Mouse (Mus musculus): Measurements from ENCODE around the gene Dhrs2. TPM values are rescaled to one million over a fixed set of nuclear protein-coding genes. Genes with fewer than 3 reads are reported as not detected.
A peak's percentile ranks its signal among the peaks of the same experiment; 100 is the strongest.

The Dhrs2 gene
- total RNA-seq, 2 experiments from 2014 or later: not detected

DNA sequence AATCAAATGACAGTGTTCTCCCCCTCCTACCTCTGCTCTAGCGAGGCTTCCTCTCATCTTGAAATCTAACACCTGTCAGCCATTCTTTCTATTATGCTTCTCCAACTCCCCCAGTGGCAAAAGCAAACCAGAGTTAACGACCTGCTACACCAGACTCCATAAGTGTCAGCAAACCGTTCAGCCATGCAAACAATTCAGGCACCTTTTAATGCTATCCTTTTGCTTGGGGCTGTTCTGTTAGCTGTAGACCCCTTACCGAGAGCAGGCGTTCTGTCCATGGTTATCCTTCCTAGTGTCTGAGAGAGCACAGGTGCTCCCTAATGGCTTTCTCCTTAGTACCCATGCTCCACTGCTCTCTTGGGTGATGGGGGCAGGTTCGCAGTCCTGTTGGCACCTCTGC is 25.4 kb downstream of the Dhrs2 start:
- no peak for DNase-seq (ENCODE audit: low spot score in 2 of 2)

DNA sequence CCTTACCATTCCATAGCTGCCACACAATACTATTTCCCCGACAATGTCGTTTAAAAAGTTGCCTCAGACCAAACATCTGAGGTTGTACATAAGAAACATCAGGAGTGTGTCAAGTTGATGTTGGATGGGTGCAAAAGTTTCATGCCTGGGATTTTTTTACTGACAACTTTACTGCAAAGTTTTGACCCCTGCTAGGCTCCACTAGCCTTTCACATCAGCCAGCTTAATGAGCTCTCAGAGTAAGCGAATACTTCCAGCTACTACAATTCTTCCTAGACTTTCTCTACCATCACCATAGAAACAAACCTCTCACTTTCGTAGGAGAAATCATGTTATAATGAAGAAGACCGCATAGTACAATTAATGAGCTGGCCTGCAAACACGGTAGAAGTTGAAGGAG is 26.5 kb downstream of the Dhrs2 start:
- no peak for DNase-seq (ENCODE audit: low spot score in 2 of 2)

DNA sequence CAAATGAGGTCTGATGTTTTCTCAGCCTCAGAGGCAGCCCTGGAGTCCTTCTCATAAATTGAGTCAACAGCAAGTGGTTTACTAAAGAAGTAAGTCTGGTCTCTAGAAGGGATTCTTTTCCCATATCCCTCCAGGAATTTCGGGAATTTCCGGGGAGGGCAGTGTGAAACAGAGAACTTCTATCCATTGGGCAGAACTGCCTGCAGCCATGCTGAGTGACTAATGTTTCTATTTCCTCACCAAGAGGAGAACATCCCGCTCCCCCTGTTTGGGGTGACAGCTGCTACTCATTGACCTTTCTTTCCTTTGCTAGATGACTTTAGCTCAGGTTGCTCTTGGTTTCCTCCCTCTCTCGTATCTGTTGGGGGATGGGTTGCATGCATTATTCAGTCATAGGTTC is 31.8 kb downstream of the Dhrs2 start:
- DNase-seq (ENCODE audit: low spot score in 2 of 2): no peak

DNA sequence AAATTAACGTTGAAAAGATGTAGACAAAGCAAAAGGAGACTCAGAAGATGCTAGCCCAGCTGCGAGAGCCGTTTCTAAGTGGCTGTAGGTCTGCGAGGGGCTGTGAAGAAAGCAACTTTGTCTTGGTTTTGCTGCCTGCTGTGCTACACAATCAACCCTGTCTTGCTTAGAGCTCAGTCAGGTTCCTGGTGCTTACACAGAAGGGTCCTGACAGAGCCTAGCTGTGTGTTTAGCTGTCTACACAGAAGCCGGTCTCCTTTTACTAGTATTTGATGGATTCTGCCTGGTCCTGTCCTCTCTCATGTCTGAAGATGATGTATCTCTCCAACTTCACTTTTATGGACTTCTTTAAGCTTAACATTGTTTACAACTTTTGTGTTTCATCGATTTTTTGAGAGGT is 33.6 kb downstream of the Dhrs2 start:
- DNase-seq (ENCODE audit: low spot score in 2 of 2): no peak

DNA sequence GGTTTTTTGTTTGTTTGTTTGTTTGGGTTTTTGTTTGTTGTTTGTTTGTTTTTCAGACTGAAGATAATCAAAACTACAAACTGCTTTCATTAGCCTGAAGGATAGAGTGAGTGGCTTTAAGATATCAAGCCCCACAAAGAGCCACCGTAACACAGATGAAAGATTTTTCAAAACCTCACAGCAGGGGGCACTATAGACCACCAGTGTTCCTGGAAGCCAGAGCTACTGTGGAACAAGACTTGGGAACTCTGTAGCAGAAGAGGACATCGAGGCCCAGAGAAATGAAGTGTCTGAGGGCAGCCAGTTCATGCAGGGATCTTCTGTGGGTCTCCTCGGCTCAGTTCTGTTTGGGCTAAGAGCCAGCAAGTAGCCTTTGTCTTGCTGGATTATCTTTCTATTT is 49.4 kb downstream of the Dhrs2 start:
- DNase-seq (ENCODE audit: low spot score in 2 of 2): peak; percentile 45 to 78

DNA sequence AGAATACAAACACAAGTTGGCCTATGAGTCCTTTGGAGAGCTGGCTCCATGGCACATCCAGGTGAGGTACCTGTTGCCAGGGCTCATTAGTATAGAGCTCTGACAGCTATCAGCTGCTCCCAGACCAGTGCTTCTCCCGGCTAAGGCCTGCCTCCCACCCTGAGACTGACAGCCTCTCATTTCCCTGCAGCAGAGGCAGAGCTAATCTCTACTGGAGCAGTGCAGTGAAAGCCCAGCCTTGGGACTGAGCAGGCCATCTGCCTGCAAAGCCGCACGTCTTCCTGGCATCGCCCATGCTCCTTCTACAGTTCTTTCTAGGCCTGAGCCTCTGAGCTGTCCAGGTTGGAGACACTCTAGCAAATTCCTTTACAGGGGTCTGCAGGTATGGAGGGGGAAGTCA is 51.2 kb downstream of the Dhrs2 start:
- DNase-seq (ENCODE audit: low spot score in 2 of 2): no peak

DNA sequence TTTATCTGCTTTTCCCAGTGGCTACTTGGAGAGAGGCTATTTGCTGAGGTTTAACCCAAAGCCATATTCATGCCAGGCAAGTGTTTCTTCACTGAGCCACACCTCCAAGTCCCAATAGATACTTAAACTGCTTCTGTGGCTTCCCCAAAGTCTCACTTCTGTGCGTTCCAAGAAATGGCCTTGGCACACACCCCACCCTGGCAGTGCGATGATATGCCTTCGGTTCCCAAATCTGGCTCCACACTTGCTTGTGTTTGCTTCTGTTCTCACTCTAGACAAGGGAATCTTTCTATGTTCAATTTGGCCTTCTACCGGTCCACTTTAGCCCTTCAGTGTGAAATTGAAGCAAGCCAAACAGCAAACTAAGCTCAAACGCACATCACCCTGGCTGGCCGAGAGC is 53.0 kb downstream of the Dhrs2 start:
- DNase-seq (ENCODE audit: low spot score in 2 of 2): peak in 1 of 2 experiments; percentile 11

DNA sequence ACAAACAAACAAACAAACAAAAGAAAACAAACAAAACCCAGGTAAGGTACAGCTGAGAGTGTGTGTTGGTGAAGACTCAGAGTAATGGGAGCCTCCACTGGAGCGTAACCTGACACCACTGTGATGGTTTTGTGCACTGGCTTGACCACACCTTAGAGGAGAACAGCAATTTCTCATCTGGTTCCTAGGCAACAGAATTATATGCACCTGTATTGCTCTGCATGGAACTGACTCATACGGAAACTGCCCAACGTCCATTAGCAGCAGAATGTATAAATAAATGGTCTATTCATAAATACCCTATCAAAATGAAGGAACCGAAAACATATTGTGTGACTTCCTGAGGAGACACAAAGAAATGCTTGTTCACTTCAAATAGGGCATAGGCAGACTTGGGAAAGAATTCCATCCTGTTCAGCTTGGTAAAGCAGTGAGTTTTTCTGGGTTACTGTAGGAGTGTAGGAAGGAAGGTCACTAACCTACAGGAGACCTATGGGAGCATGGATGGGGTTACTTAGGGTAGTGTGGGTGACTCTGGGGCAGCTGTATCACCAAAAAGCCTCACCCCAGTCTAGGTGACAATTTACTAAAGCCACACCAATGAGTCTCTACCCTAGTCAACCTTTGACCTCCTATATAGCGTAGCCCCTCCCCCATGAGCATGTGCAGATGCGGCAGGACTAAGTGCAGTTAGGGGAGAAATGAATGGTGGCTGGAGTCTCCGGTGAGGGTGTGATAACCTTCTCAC is 57.7 kb downstream of the Dhrs2 start:
- no peak for DNase-seq (ENCODE audit: low spot score in 2 of 2)

Other genes with a start within 250 kb of the Dhrs2 start
- not detected for gene Gm17428, start 245.1 kb upstream of the Dhrs2 start, total RNA-seq (2021)
- 1 to 10 TPM; 4.0 to 5.4 TPM for gene Myh7, start 227.4 kb upstream of the Dhrs2 start, total RNA-seq (2021)
- 10 to 100 TPM; 28.6 to 33.5 TPM for gene Ngdn, start 206.6 kb upstream of the Dhrs2 start, total RNA-seq (2021)
- gene Zfhx2, start 129.7 kb upstream of the Dhrs2 start, total RNA-seq (2021): 10 to 100 TPM; 41.2 to 48.8 TPM
- 10 to 100 TPM; 21.7 to 24.7 TPM for gene Thtpa, start 127.2 kb upstream of the Dhrs2 start, total RNA-seq (2021)
- gene Ap1g2, start 115.4 kb upstream of the Dhrs2 start, total RNA-seq (2021): 10 to 100 TPM; 15.8 to 18.6 TPM
- 100 to 1,000 TPM; 408 to 411 TPM for gene Jph4, start 105.1 kb upstream of the Dhrs2 start, total RNA-seq (2021)

All from layer of hippocampus, postnatal 14 days (tissue).